Mouse (Mus musculus) cerebellum, adult 9-11 months (tissue): ENCODE data around the gene Ddr1.

Source experiments
- DNase-seq: peaks from one replicate; pipeline ENCODE4 v3.0.0; 2022

Gene Ddr1

DNA sequence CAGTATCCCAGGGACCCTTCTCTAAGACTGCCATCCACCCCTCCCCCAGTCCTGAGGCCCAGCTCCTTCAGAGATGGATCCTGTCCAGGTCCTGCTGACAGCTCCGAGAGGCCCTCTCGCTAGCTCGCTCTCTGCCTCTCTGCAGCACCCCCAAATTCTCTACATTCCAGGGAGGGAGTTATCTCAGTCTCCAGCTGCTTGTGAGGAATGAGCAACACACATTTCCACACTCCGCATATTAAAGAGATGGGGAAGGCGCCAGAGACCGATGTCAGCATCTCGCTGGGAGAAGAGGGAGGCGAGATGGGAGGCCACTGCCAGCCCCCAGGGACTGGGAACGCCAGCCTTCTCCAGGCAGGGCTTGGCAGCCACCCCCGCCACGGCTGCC lies 15.9 kb upstream of the Ddr1 start:
- DNase-seq: no peak

DNA sequence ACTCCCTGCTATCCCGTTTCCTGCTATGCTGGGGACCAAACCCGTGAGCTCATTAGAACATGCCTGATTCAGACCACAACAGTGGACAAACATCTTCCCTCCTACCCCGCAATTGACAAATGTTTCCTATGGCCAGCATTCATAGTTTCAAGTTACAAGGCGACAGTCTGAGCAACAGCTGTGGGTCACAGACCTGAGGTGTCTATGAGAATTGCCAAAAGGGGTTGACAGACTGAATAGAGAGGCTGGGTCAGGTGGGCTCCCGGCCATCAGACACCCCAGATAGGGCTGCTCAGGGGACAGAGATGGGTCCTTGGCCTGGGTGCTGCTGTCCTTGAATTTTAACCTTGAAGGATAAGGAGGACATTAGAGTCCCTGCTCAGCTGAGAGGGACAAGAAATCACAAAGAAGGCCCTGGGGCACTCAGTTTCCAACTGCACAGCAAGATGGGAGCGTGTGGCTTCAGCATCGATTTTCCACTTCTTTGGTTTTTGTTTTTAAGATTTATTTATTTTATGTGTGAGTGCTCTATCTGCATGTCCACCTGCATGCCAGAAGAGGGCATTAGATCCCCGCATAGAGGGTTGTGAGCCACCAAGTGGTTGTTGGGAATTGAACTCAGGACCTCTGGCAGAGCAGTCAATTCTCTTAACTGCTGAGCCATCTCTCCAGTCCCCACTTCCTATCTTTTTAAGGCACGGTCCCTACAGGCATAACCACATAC lies 15.4 kb upstream of the Ddr1 start:
- no peak for DNase-seq

DNA sequence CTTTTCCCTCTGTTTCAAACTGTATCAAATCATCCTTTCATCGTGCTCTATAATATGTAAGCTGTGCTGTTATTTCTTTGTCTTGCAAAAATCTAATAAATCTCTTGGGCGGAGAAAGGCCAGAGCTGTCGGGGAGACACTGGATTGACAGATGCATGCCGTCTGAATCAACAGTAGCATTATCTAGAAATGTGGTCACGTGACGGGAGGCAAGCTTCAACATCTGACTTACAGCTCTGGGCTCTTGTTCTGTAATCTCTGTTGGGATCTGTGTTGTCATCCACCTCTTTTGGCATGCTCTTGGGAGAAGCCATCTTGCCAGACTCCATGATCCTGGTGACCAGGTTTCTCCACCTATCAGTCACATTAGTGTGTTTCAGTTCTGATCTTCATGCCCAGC lies 12.7 kb upstream of the Ddr1 start:
- DNase-seq: no peak

DNA sequence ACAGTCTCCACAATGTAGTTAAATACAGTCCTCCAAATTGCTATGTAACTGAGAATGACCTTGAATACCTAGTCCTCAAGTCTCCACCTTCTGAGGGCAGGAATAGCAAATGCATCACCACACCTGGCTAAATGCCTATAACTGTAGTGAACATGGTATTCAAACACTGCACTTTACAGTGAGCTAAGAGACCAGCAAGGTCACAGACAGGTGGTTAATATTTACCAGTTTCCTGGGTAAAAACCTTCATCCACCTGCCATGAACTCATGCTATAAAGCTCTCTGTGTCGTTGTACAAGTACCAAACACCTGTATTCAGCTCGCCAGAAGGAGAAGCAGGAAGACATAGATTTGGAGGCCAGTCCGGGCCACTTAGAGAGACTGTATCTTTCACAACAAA lies 11.7 kb upstream of the Ddr1 start:
- DNase-seq: no peak

- DNase-seq: peak; percentile 58
Observed at GRCm38 (mm10) chr17:35710705-35711347, 6.4 kb upstream of the Ddr1 start.

DNA sequence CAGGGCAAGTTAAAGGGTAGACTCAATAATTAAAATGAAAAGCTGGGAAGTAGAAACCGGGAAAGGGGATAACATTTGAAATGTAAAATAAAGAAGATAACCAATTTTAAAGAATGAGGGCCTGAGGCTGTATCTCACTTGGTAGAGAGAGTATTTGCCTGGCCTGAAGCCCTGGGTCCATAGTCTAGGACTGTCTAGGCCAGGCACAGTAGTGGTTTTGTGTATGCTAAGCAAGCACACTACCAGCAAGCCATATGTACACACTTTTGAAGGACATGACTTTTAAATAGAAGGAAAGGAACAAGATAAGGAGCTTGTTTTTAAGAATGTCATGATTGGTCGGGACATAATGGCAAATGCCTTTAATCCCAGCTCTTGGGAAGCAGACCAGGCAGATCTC lies 4.2 kb upstream of the Ddr1 start:
- no peak for DNase-seq

- no peak for DNase-seq
Observed at GRCm38 (mm10) chr17:35707929-35708328, 3.5 kb upstream of the Ddr1 start.

DNA sequence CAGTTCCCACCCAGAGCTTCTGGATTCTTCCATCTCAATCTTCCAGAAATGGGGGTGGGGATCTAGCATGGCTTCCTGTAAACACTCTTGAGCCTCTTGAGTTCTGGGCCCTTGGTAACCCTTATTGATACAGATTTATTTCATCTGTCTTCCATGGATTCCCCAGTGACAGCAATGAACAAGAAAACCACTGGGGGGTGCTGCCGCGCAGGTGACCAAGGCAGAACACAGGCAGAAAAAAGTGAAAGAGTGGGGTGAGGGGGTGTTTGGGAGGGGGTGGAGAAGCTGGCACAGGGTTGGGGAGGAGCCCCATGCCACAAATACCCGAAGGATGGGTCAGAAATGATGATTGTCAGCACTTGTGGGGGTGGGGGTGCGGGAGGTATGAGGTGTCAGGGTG lies 1.4 kb upstream of the Ddr1 start:
- no peak for DNase-seq

- peak; percentile 60 for DNase-seq
Observed at GRCm38 (mm10) chr17:35703751-35704271, 610 bp downstream of the Ddr1 start.

- no peak for DNase-seq
Observed at GRCm38 (mm10) chr17:35703065-35703464, 1.4 kb downstream of the Ddr1 start.

GRCm38 (mm10) chr17:35702605-35703004 lies 1.8 kb downstream of the Ddr1 start:
- DNase-seq: no peak

GRCm38 (mm10) chr17:35701978-35702461 lies 2.4 kb downstream of the Ddr1 start:
- peak; percentile 79 for DNase-seq

DNA sequence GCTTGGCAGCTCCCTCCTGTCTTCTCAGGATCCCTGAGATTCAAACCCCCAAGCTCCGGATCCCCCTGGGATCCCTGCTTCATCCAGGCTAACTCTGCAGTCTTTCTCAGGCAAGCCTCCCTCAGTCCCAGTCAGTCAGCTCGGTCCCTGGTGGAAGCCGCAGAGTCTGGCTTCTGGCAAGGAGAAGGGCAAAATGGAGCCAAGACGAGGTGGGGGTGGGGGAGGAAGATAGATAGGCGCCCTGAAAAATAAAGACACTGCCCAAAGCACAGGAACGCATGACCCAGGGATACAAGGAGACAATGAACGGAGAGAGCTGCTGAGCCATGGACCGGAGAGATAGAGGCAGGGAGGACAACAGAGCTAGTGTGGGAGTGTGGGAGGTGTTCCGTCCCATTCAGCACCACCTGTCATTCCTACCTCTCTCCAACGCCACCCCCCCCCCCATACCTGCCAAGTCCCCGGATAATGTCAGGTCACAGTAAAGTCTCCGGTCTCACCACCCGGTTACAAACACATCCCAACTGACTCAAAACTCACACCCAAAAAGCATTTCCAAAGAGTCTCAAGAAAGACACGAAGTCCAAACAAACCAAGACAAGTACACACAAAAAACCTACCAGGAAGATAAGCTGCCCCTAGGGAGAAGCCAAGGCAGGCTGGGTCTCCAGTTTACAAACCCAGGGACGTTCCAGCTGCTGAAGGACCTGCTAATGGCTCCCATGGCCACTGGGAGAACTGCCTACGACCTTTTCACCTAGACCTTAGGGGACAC lies 3.0 kb downstream of the Ddr1 start:
- DNase-seq: peak; percentile 73

DNA sequence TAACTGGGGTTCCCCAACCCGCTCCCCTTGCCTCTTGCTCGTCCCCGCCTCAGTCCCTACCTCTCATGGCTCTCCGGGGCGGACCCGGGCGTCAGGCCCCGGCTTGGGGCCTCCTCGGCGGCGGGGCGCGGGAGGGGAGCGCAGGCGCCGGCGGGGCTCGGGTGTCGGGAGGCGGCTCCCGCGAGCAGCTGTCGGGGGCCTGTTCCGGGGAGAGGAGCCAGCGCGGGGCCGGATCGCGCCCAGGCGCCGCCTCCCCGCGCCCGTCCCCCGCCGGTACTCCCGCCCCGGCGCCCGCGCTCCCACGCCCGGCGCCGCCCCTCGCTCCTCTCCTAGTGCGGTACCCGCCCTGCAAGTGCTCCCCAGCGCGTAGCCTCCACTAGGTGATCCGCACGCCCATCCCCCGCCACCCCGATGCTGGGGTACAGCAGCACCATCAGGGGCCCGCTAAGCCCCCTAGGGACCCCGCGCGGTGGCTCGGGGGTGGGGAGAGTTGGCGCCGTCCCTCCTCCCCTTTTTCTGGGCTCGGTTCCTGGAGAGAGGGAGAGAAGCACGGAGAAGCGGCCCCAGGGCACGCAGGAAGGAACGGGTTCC lies 4.0 kb downstream of the Ddr1 start:
- peak; percentile 91 for DNase-seq

DNA sequence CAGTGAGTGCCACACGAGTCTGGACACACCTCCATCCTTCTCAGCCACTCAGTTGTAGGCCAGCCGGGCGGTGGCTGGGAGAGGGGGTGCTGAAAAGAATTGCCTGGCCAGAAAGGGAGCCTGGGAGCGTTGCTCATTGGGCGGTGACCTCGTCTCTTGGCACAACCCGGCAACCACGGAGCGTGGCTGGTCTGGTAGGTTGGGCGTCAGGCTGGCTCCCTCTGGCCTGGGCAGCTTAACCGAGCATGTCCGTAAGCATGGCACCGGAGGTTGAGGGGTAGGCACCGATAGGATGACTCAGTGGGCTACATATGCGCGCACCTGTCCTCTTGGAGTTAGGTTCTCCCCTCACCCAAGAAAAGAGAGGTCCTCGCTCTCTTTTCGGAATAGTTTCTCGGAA lies 4.5 kb downstream of the Ddr1 start:
- DNase-seq: peak; percentile 93

- DNase-seq: no peak
Observed at GRCm38 (mm10) chr17:35698501-35698883, 5.9 kb downstream of the Ddr1 start.

DNA sequence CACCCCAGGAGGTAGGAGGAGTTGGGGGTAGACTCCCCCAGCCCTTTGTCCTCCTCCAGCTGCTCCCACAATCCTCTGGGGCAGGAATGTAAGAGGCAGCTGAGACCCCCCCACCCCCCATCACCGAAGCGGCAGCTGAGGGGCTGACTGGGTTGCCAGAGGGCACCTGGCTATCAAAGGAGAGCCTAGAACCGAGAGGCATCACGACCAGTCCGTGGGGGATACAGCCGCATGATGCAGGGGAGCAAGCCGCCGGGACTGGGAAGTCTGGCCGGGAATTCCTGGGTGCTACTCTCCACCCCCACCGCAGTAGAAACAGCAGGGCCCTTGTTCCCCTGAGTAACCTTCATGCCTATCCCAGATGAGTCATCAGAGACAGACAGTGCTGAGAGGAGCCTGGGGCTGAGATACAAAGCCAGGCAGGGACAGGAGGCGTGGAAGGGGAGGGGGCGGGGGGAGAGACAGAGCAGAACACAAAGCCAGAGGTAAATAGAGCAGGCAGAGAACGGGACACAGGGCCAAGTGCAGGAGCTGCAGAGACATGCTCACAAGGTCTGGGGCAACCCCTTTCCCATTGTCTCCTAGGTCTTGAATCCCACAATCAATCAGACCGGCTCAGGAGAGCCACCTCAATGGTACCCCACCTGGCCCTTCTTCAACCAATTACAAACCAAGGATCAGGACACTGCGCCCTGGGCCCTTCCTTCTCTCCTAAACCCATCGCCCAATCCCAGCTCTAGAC lies 6.5 kb downstream of the Ddr1 start:
- DNase-seq: peak; percentile 75

- DNase-seq: peak; percentile 67
Observed at GRCm38 (mm10) chr17:35697429-35697758, 7.0 kb downstream of the Ddr1 start.

- peak; percentile 25 for DNase-seq
Observed at GRCm38 (mm10) chr17:35696691-35697090, 7.7 kb downstream of the Ddr1 start.

GRCm38 (mm10) chr17:35695289-35695688 lies 9.1 kb downstream of the Ddr1 start:
- peak; percentile 37 for DNase-seq

DNA sequence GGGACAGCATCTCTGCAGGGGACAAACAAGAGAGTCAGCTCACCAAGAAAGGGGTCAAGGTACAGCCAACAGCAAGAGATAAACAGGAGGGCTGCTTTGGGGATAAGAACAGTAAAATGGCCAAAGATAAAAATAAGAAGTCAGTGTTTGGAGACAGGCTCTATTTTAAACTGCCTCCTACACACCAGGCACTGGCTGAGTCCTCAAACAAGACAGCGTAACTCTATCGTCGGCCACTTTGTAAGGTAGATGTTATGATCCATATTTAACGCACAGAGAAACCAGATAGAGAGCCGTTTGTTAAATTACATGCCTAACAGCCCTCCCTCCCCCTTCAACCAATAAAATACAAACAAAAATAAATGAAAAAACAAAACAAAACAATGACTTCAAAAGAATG lies 10.5 kb downstream of the Ddr1 start:
- DNase-seq: no peak

DNA sequence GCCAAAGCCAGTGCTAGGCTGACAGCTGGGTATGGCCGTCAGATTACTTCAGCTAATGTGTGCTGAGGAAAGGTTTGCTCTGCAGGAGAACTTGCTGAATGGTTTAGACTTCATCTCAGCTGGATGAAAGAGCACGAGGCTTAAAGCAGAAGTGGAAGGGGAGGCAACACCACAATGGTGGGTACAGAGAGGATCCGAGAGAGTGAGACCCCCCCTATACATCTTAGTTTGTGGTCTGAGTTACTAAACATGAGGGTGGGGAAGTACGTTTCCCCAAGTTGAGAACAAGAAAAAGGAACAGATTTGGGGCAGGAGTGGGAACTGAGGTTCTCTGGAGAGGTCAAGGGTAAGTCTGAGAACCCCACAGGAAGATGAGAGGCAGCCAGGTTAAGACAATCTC lies 12.1 kb downstream of the Ddr1 start:
- no peak for DNase-seq

GRCm38 (mm10) chr17:35691811-35692210 lies 12.6 kb downstream of the Ddr1 start:
- peak; percentile 34 for DNase-seq
